ENCODE assay signal across 13 mouse cellular contexts in the genomic region with DNA sequence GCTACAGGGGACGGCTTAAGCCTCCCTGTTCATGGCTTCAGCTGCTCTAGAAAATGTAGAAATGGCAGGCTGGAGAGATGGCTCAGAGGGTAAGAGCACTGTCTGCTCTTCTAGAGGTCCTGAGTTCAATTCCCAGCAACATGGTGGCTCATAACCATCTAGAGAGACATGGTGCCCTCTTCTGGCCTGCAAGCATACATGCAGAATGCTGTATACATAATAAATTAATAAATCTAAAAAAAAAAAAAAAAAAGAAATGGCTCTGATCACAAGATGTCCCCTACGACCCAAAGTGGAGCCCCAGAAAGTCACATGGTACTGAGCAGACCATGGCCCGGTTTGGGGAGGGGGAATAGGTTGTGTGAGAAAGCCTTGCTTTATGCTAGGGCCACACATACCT.
"Had no signal": no experiment of that assay in that cellular context is flagged by ENCODE, and none has a peak within 500 bp of the region (broad histone marks: within the 10 kb centered on the region; RNA-seq: fewer than 3 reads in every experiment).

No protein-coding gene starts in this region.

- DNase-seq: kidney, postnatal 10 days; kidney, postnatal 4 days; lung, adult 2 months; right cerebral cortex, adult 18-20 months; thymus, adult 2 months; thymus, postnatal 25 days had no signal

- H3K9me3 ChIP-seq: limb, embryonic 12.5 days; megakaryocyte, embryonic 14.5 days; midbrain, embryonic 12.5 days had no signal

- H3K9ac ChIP-seq: limb, embryonic 12.5 days; liver, embryonic 14.5 days; midbrain, embryonic 12.5 days had no signal

- H3K27me3 ChIP-seq: limb, embryonic 12.5 days; midbrain, embryonic 12.5 days had no signal

- H3K27ac ChIP-seq: layer of hippocampus, adult 2 months; limb, embryonic 12.5 days; liver, embryonic 14.5 days; macrophage; midbrain, embryonic 12.5 days had no signal

- H3K4me1 ChIP-seq: megakaryocyte, embryonic 14.5 days; midbrain, embryonic 12.5 days had no signal

- ATAC-seq: midbrain, embryonic 16.5 days had no signal

- H3K4me3 ChIP-seq: layer of hippocampus, adult 2 months; limb, embryonic 12.5 days; megakaryocyte, embryonic 14.5 days; midbrain, embryonic 12.5 days had no signal

- H3K4me2 ChIP-seq: limb, embryonic 12.5 days; midbrain, embryonic 12.5 days had no signal
